Mouse (Mus musculus): ENCODE data around the gene Rasgef1b. TPM values are rescaled to one million over a fixed set of nuclear protein-coding genes. Genes with fewer than 3 reads are reported as not detected.

Gene Rasgef1b
- total and polyA plus RNA-seq, 3 experiments = 0.17 to 0.26 (median 0.21) TPM

GRCm38 (mm10) chr5:99541999-99542765 is 186.7 kb downstream of the Rasgef1b start:
- TF ChIP-seq ELF1 (IDR thresholded peaks at IDR 0.05; ENCODE audit: low read depth, low read length) = no peak
- TF ChIP-seq EP300 (IDR thresholded peaks at IDR 0.05; ENCODE audit: low read length) = no peak
- TF ChIP-seq NRF1 (IDR thresholded peaks at IDR 0.05; ENCODE audit: low read depth, low read length) = no peak
- TF ChIP-seq MAX (IDR thresholded peaks at IDR 0.05; ENCODE audit: low read length) = no peak
- TF ChIP-seq ETS1 (conservative IDR thresholded peaks at IDR 0.05; ENCODE audit: low read depth, low read length) = no peak
- no peak for TF ChIP-seq ZKSCAN1 (IDR thresholded peaks at IDR 0.05; ENCODE audit: borderline replicate concordance, low read depth, low read length)
- TF ChIP-seq CHD1 (IDR thresholded peaks at IDR 0.05; ENCODE audit: low read depth, low read length) = no peak
- no peak for TF ChIP-seq SMC3 (IDR thresholded peaks at IDR 0.05; ENCODE audit: low read depth, low read length)
- no peak for TF ChIP-seq MAFK (IDR thresholded peaks at IDR 0.05; ENCODE audit: insufficient replicate concordance, low read length)
- TF ChIP-seq ZC3H11A (IDR thresholded peaks at IDR 0.05; ENCODE audit: low read depth, low read length) = no peak
- no peak for TF ChIP-seq MEF2A (IDR thresholded peaks at IDR 0.05; ENCODE audit: borderline replicate concordance, low read depth, low read length)
- TF ChIP-seq MXI1 (IDR thresholded peaks at IDR 0.05; ENCODE audit: low read depth, low read length) = no peak
- TF ChIP-seq CTCF (conservative IDR thresholded peaks at IDR 0.05 in 1 of 2, IDR thresholded peaks at IDR 0.05 in 1 of 2; ENCODE audit: low read depth in 2 of 2, low read length in 2 of 2) = no peak
- TF ChIP-seq UBTF (IDR thresholded peaks at IDR 0.05; ENCODE audit: low read depth, low read length) = no peak

DNA sequence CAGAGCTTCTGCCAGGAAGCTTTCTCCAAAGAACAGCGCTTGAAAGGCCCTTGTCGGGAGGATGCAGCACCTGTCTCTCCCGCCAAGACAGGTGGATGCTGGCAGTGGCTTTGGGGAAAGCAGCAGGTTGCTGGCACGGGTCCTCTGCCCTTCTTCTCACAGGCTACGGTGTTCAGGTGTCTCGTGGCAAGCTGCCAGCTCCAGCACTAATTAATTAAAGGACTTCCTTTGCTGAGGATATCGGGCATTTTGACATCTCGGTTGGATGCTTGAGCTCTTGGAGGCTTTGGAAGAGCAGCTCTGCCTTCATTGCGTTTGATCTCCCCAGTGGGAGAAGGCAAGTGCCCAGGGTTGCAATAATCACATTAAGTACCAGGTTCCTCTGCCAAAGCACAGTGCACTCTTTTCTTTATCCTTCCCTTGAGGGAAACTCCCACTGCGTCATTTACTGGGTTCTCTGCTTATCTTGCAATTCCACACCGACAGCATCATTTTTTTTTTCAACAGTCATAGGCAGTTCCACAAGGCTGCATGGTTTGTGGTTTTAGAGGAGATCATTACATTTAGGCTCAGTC is 187.5 kb downstream of the Rasgef1b start:
- no peaks in the 10 kb centered on the region for H3K79me2 ChIP-seq (replicated peaks; ENCODE audit: control insufficient read depth, extremely low read depth, insufficient read depth, poor library complexity, severe bottlenecking)
- in situ Hi-C loops (cut with MboI; ENCODE audit: low pct_ligation_motif_present, low pct_unique_long_range_greater_than_20kb, low sequenced_read_pairs) (no loop called here), dilution Hi-C loops (cut with MboI; ENCODE audit: extremely low pct_ligation_motif_present, extremely low pct_unique_long_range_greater_than_20kb, low sequenced_read_pairs) (no loop called here)
- DNase-seq (ENCODE audit: extremely low read depth) = no peak
- H3K4me2 ChIP-seq (ENCODE audit: insufficient read depth, low read depth, poor library complexity, severe bottlenecking) = no peak overlapping the region
- H3K27ac ChIP-seq (ENCODE audit: insufficient read depth, low read depth) = no peak overlapping the region
- TF ChIP-seq IRF4 (IDR thresholded peaks at IDR 0.05; ENCODE audit: low read depth, low read length) (no peak), CTCF (conservative IDR thresholded peaks at IDR 0.05 in 1 of 2, IDR thresholded peaks at IDR 0.05 in 1 of 2; ENCODE audit: low read depth in 2 of 2, low read length in 2 of 2) (no peak), MAZ (IDR thresholded peaks at IDR 0.05; ENCODE audit: low read depth, low read length) (no peak), USF1 (IDR thresholded peaks at IDR 0.05; ENCODE audit: low read depth, low read length) (no peak), RAD21 (IDR thresholded peaks at IDR 0.05; ENCODE audit: low read depth, low read length) (no peak), NRF1 (IDR thresholded peaks at IDR 0.05; ENCODE audit: low read depth, low read length) (no peak), HCFC1 (IDR thresholded peaks at IDR 0.05; ENCODE audit: low read depth, low read length) (no peak), USF2 (conservative IDR thresholded peaks at IDR 0.05; ENCODE audit: low read depth, low read length) (no peak), UBTF (IDR thresholded peaks at IDR 0.05; ENCODE audit: low read depth, low read length) (no peak), MXI1 (IDR thresholded peaks at IDR 0.05; ENCODE audit: low read depth, low read length) (no peak), POLR2AphosphoS2 (IDR thresholded peaks at IDR 0.05; ENCODE audit: low read depth, low read length) (no peak), MAFK (IDR thresholded peaks at IDR 0.05; ENCODE audit: insufficient replicate concordance, low read length) (no peak), KAT2A (IDR thresholded peaks at IDR 0.05; ENCODE audit: insufficient replicate concordance, low read length) (no peak), NELFE (IDR thresholded peaks at IDR 0.05; ENCODE audit: low read depth, low read length) (no peak), ELF1 (IDR thresholded peaks at IDR 0.05; ENCODE audit: low read depth, low read length) (no peak), ZMIZ1 (IDR thresholded peaks at IDR 0.05; ENCODE audit: low read depth, low read length) (no peak), ZKSCAN1 (IDR thresholded peaks at IDR 0.05; ENCODE audit: borderline replicate concordance, low read depth, low read length) (no peak), PAX5 (IDR thresholded peaks at IDR 0.05; ENCODE audit: low read length) (no peak), MAX (IDR thresholded peaks at IDR 0.05; ENCODE audit: low read length) (no peak), CHD1 (IDR thresholded peaks at IDR 0.05; ENCODE audit: low read depth, low read length) (no peak)
- H3K4me3 ChIP-seq (replicated peaks in 1 of 3; ENCODE audit: low read depth in 2 of 3, low read length in 2 of 3, poor library complexity in 1 of 3) = no peak overlapping the region
- no peaks in the 10 kb centered on the region for H3K36me3 ChIP-seq (replicated peaks in 1 of 2; ENCODE audit: control insufficient read depth in 1 of 2, insufficient read depth in 1 of 2, low read length in 1 of 2)
- no peaks in the 10 kb centered on the region for H3K27me3 ChIP-seq (replicated peaks)
- no peak overlapping the region for H3K9ac ChIP-seq (ENCODE audit: insufficient read depth, low read depth)
- H3K4me1 ChIP-seq (ENCODE audit: control insufficient read depth in 1 of 2, insufficient read depth in 2 of 2) = no peaks in the 10 kb centered on the region
- H3K9me3 ChIP-seq (replicated peaks; ENCODE audit: low read length) = no peaks in the 10 kb centered on the region

More at GRCm38 (mm10) chr5:99541999-99542765, 186.7 kb downstream of the Rasgef1b start:
- Histone ChIP-seq H3K4me1 (ENCODE audit: control insufficient read depth in 1 of 2, insufficient read depth in 2 of 2) (no peaks in the 10 kb centered on the region), H3K36me3 (replicated peaks in 1 of 2; ENCODE audit: control insufficient read depth in 1 of 2, insufficient read depth in 1 of 2, low read length in 1 of 2) (no peaks in the 10 kb centered on the region), H3K9me3 (replicated peaks; ENCODE audit: low read length) (no peaks in the 10 kb centered on the region), H3K9ac (ENCODE audit: insufficient read depth, low read depth) (no peak overlapping the region), H3K4me2 (ENCODE audit: insufficient read depth, low read depth, poor library complexity, severe bottlenecking) (no peak overlapping the region), H3K4me3 (replicated peaks in 1 of 3; ENCODE audit: low read depth in 2 of 3, low read length in 2 of 3, poor library complexity in 1 of 3) (no peak overlapping the region), H3K27me3 (replicated peaks) (no peaks in the 10 kb centered on the region), H3K27ac (ENCODE audit: insufficient read depth, low read depth) (no peak overlapping the region), H3K79me2 (replicated peaks; ENCODE audit: control insufficient read depth, extremely low read depth, insufficient read depth, poor library complexity, severe bottlenecking) (no peaks in the 10 kb centered on the region)
- dilution Hi-C loops (cut with MboI; ENCODE audit: extremely low pct_ligation_motif_present, extremely low pct_unique_long_range_greater_than_20kb, low sequenced_read_pairs) = no loop called here
- in situ Hi-C loops (cut with MboI; ENCODE audit: low pct_ligation_motif_present, low pct_unique_long_range_greater_than_20kb, low sequenced_read_pairs) = no loop called here
- DNase-seq (ENCODE audit: extremely low read depth) = no peak
